Mouse (Mus musculus) layer of hippocampus, postnatal 36 days (tissue): ENCODE results near the gene Slc7a1. TPM values are rescaled to one million over a fixed set of nuclear protein-coding genes. Genes with fewer than 3 reads are reported as not detected.

Source experiments
- DNase-seq, 2 experiments: peaks; one replicate each; pipeline ENCODE4 v3.0.0; 2022
- total RNA-seq, 2 experiments: library from RNA; stranded (reverse); gene quantifications; 2 replicates each; pipeline ENCODE4 v1.2.3; 2021

The Slc7a1 gene
- total RNA-seq, 2 experiments from 2014 or later, result 24.2 to 25.9 TPM

DNA sequence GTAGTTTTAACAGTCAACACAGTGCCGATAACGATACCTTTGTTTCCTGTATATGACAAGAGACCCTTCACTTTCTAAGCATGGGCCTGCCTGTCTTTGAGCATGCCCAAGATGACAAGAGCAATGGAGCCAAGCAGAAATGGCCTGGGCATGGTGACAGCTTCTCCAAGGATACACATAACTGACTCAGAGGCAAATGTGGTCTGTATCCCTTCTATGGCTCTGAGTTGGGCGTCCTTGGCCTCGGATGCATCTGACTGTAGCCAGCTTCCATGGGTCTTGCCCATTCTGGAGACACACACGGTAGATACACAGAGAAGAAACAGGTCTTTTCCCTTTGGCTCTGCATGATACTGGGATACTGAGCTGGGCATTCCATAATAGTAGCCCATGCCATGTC is 84.8 kb downstream of the Slc7a1 start:
- no peak for DNase-seq

DNA sequence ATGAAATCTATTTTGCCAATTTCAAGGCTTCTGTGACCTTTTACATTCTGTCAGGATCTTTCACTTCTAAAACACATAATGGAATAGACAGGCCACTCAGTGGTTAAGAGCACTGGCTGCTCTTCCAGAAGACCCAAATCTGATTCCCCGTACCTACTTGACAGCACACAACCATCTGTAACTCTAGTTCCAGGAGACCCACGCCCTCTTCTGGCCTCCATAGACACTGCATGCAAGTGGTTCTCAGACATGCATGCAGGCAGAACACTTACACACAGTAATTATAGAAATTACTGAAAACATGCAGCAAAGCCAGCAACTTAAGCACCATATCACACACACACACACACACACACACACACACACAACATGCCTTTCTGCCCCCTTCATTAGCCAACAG is 87.3 kb downstream of the Slc7a1 start:
- DNase-seq, result no peak

DNA sequence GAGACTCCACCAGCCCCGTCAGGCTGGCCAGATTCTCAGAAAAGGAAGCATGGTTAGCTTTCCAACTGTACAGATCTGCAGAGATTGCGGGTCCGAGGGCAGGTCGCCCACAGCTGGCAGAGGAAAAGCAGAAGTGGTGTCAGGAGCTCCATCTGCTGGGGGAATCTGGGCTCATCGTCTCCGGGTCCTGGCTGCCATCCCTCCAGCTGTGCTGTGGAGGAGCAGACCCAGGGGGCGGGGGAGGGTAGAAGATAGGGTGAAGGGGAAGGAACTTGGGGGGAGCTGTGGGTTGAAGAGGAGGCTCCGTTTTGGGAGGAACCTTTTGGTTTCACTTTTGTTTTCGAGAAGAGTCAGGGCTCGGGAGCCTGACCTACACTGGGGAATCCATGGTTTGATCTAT is 88.9 kb downstream of the Slc7a1 start:
- no peak for DNase-seq

DNA sequence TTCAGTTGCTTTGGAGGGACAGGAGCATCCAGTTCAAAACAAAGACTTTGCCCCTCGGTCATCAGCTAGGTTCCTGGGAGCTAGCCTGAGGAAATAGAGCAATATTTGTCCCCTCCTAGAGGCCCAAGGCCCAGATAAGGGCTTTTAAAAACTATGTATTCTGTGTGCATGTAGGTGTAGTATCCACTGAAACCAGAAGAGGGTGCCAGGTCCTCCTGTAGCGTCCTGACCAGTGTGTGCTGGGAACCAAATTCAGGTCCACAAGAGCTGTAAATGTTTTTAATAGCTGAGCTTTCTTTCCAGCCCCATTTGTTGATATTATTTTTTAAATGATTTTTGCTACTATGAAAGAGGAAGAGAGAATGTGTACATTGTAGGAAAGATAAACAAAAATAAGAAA is 95.6 kb downstream of the Slc7a1 start:
- DNase-seq, result no peak

DNA sequence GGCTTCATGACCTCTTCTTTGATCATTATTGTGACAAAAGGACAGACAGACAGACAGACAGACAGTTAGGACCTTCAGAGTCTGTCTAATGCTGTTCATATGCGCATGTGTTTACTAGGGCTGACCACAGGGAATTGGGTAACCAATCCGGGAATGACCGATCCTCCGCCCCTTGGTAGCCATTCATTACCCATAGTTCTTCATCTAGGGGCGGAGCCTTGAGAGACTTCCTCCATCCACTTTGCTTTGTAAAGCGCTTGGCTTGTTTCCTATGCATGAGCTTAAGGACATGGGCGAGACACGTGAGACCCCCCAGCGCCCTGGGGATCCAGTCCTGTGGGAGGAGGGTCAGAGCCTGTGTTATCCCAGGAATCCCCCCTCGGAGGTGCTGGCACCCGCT is 96.7 kb downstream of the Slc7a1 start:
- DNase-seq, result no peak

DNA sequence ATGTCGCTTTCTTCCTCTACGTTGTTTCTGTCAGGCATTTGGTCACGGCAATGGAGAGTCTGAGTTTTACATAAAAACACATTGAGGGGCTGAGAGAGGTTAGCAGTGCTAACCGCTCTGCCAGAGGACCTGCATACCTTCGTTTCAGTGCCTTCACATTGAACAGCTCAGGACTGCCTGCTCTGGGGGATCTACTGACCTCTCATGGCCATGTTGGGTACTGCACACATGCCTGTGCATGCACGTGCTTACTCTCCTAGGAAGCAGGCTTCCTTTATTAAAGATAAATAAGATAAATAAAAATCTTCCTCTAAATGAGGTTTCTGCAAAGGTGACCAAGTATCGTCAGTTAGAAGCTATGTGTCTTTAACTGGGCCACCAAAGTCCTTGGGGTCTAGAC is 106.4 kb downstream of the Slc7a1 start:
- no peak for DNase-seq

DNA sequence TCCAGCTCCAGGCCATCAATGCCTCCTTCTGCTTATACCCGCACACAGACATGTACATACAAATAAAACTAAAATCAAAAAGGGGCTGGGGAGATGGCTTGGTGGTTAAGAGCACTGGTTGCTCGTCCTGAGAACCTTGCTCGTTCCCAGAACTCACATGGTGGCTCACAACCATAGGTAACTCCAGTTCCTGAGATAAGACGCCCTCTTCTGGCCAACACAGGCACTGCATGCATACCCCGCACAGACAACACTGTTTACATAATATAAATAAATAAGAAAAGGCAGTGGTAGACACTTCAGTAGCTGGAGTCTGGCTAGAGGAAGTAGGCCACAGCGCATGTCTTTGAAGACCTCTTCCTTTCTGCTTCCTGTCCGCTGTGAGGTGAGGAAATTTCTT is 106.8 kb downstream of the Slc7a1 start:
- no peak for DNase-seq

DNA sequence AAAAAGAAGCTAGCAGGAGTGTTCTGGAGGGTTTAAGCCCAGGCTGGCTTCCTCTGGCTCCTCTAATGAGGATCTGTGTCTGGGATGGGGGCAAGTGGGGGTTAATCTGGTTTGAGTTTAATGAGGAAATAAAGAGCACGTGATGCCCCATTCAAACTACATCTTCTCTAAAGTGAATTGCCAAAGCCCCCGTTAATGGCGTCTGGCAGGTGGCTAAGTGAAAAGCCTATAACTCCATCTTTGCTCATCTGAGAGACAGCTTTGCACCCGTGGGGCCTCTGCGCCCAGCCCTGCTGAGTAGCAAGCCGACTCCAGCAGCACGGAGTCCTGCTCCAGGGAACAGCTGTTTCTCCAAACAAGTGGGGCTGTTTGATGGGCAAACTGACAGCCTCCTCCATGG is 109.8 kb downstream of the Slc7a1 start:
- no peak for DNase-seq

DNA sequence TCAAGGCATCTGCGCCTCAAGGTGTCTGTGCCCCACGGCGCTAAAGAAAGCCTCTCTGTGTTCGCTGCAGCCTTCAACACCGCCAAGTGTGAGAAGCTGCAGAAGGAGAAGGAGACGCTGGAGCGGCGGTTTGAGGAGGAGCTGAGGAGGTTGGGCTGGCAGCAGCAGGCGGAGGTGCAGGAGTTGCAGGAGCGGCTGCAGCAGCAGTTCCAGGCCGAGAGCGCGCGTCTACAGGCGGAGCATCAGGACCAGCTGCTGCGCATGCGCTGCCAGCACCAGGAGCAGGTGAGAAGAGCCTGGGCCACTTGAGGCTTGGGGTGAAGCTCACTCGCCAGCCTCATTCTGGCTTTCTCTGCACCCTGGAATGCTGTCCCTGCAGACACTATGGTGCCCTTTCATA is 110.9 kb downstream of the Slc7a1 start:
- DNase-seq, result no peak

DNA sequence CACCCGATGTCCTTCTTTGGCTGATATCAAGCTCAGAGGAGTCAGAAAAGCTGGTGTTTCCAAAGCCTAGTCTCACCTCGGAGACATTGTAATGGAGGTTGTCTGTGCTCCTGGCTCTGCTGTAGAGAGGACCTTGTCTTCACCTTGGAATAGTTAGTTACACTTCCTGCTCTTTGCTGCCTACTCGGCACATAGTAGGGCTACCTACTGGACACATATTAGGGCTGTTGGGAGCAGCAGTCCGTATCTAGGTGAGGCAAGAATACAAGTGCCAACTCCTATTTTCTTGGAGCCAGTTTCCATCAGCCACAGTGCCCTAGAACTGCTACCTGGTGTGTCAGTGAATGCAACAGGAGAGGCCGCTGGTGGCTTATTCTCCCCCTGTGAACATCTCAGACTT is 112.2 kb downstream of the Slc7a1 start:
- no peak for DNase-seq

DNA sequence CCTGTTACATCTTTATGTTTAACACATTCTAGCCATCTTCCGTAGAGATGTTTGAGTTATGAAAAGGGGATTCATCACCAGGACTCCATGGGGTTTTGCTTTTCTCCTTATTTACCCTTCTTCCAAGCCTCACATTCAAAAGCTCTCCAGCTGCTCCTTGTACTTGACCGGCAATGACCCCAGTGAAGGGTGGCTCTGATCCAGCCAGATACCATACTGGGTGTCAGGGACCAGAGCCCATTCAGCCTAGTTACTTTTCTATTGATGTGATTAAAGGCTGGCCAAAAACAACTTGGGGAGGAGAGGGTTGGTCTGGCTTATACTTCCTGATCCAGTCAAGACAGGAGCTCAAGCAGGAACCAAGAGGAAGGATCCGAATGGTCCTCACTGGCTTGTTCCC is 116.1 kb downstream of the Slc7a1 start:
- no peak for DNase-seq

DNA sequence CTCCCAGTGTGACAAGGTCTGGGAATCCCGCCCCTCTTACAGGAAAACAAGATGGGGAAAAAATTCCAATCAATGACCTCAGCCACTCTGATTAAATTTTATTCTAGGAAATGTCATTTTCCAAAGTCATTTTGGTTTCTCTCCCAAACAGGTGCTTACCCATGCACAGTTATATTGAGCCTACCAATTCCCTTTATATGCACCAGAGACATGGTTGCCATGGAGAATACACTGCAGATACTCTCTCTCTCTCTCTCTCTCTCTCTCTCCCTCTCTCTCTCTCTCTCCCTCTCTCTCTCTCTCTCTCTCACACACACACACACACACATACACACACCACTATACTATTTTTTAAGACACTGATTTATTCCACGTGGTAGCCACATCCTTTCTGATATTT is 116.5 kb downstream of the Slc7a1 start:
- no peak for DNase-seq

DNA sequence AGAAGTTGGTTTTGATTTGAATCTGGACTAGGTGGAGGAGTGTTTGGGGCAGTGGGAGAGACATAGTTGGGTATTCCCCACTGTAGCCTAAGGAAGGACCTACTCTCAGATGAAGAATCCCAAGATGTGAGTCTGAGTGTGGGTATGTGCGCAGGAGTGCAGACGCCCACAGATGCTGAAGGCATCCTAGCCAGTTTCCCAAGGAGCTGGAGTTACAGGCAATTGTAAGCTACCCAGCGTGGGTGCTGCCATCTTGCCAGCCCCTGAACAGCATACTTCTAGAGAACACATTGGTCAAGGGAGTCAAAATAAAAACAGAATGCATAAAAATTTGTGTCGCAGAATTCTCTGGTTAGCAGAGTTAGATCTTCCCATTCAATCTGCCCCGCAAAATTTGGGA is 117.1 kb downstream of the Slc7a1 start:
- no peak for DNase-seq

DNA sequence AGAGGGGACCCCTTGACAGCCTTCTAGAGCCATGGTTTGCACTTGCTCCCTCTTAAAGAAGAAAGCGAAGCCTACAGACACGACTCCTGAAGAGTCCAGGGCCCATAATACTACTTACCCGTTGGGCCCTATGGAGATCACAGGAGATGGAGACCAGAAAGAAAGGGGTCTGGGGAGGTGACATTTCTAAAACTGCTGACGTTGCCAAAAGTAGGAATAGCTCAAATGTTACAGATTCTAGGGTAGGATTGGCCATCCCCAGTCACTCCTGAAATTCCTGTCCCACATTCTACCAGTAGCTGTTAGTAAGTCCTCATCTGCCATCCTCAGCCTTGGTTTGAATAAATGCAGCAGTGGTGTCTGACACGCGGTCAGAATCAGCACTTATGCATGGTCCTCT is 117.6 kb downstream of the Slc7a1 start:
- no peak for DNase-seq

DNA sequence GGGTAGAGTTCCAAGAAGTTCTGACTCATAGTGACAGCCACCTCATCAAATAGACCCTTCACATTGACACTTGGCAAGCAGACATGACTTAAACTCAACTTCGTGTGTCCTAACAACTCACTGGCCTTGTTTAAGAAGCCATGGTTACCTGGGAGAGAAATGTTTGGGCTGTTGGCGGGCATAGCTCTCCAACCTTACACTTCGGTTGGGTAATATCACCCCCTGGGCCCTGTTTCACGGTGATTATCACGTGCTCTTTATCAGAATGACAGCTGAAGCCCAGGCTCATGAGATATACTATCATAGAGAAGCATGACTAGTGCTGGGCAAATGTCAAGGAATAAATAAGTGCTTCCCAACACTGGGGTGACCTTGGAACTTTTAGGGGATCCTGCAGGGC is 119.4 kb downstream of the Slc7a1 start:
- DNase-seq, result no peak

DNA sequence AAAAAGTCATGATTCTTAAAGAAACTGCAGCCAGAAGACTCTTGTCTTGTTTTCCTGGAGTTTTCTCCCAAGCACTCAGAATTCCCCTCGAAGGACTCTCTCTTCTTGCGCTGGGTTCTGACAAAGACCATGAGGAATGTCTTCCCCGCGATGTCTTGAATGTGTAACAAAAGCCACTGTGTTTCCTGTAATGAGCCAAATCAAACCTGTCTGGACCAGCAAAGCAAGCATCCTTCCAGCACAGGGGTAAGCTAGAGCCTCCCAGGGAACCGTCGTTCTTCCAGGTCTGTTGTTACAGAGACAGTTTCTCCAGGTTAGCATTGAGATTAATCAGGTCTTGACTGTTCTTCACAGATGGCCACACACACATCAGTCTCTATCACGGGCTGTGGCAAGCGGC is 121.5 kb downstream of the Slc7a1 start:
- DNase-seq, result no peak

Other genes with a start within 250 kb of the Slc7a1 start
- 100 to 1,000 TPM; 222 to 250 TPM for gene Ubl3, start 152.9 kb upstream of the Slc7a1 start, total RNA-seq